Mouse (Mus musculus): ENCODE data around the gene Slc17a7.

Slc17a7 gene

DNA sequence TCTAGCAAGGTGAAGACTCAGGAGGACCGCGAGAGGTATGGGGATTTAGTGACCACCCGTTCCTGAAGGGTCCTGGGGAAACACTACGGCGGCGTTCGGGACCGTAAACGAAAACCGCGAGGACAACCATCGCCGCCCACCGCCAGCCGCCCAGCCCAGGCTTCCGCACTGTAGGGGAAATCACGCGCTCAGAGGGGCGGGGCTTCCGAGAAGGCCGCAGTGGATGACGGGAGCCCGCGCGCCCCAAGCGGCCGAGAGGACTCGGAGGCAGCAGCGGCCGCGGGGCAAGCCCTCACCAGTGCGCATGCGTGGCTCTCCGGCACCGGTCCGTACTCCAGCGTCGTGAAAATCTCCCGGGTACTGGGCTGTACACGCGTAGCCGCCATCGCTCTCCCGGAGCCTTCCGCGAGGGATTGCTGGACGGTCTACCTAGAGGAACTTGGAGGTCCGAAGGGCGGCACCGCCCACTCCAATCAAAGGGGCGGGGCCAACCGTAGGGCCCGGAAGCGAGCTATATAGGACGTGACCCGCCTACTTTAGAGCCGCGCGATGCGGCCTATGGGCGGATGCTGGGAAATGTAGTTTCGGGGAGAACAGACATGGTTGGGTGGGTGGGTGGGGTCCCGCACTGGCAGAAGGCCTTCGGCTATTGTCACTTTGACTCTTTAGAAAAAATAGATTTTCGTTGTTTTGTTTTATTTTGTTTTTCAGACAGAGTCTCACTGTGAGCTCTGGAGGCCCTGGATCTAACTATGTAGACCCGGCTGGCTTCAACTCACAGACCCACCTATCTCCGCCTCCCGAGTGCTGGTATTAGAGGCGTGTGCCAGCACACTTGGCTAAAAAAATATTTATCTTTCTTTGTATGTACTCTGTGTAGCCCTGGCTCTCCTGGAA lies 9.4 kb upstream of the Slc17a7 start, which contains the start of the genes Pih1d1 and Aldh16a1:
TSS of gene Pih1d1 (plus strand) at position 208 of the 897 bp plus-strand sequence.
TSS of gene Aldh16a1 (minus strand) at position 489 of the 897 bp plus-strand sequence.
- DNase-seq (ENCODE audit: low read depth, low spot score) = peak; percentile 98

DNA sequence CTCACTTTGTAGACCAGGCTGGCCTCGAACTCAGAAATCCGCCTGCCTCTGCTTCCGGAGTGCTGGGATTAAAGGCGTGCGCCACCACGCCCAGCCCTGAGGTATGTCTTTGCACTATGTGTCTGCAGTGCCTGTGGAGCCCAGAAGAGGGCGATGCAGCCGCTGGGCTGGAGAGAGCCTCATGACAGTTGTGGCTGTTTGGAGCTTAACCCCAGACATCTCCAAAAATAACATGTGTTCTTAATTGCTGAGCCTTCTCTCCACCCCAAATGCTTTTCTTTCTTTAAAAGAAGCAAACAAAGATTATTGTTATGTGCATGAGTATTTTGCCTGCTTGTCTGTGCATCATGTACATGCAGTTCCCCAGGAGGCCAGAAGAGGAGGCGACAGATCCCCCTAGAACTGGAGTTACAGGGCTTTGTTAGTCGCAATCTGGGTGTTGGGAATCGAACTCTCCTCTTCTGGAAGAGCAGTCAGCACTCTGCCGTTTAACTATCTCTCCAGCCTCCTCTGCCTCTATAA lies 8.7 kb upstream of the Slc17a7 start:
- DNase-seq (ENCODE audit: low read depth, low spot score) = peak; percentile 96

DNA sequence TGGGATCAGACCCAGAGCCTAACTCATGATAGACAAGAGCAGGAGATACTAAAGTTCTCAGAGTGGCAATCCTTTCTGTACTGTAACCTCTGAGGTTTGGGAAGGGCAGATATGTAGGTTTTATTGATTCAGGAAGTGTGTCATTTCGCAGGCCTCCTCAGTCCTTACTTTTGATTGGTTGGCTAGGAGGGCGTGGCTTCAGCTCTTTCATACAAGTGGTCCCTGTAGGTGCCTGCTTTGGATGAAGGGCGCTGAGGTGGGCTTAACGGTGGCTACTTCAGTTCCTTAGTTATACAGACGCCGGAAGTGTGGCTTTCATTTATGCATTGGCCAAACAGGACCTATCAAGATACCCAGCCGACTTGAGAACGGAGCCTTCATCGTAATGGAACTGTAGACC lies 8.2 kb upstream of the Slc17a7 start:
- peak; percentile 86 for DNase-seq (ENCODE audit: low read depth, low spot score)

- DNase-seq (ENCODE audit: low read depth, low spot score) = no peak
Observed at GRCm38 (mm10) chr7:45156206-45156605, 7.5 kb upstream of the Slc17a7 start.

- DNase-seq (ENCODE audit: low read depth, low spot score) = no peak
Observed at GRCm38 (mm10) chr7:45157459-45157858, 6.3 kb upstream of the Slc17a7 start.

DNA sequence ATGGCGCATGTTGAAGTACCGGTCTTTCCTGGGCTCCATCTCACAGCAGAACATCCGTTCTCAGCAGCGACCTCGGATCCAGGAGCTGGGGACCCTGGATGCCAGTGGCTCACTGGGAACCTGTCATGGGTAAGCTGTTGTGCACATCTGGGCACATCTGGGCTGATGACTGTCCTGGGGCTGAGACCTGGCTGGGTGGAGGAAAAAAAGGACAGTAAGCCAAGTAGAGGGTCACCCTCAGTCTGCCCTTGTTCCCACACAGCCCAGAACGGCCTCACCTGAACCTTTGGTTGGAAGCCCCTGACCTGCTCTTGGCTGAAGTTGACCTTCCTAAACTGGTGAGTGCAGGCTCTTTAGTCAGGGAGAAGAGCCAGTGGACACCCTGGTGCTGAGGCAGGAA lies 4.8 kb upstream of the Slc17a7 start:
- DNase-seq (ENCODE audit: low read depth, low spot score) = no peak

GRCm38 (mm10) chr7:45160316-45160800 lies 3.4 kb upstream of the Slc17a7 start:
- DNase-seq (ENCODE audit: low read depth, low spot score) = no peak

DNA sequence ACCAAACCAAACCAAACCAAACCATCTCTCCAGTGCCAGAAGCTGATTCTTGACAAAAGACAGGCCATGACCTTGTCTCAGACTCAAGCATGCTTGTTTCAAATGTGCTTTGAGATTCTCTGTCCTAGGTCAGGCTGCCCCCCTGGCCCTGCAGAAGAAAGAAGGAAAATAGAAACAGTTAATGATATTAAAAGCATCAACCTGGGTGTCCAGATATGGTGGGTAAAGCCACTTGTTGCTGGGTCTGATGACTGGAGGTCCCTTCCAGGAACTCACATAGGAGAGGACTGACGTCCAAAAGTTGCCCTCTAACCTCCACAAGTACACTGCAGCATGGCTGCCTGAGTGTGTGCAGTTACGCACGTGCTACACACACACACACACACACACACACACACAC lies 2.9 kb upstream of the Slc17a7 start:
- DNase-seq (ENCODE audit: low read depth, low spot score) = no peak

DNA sequence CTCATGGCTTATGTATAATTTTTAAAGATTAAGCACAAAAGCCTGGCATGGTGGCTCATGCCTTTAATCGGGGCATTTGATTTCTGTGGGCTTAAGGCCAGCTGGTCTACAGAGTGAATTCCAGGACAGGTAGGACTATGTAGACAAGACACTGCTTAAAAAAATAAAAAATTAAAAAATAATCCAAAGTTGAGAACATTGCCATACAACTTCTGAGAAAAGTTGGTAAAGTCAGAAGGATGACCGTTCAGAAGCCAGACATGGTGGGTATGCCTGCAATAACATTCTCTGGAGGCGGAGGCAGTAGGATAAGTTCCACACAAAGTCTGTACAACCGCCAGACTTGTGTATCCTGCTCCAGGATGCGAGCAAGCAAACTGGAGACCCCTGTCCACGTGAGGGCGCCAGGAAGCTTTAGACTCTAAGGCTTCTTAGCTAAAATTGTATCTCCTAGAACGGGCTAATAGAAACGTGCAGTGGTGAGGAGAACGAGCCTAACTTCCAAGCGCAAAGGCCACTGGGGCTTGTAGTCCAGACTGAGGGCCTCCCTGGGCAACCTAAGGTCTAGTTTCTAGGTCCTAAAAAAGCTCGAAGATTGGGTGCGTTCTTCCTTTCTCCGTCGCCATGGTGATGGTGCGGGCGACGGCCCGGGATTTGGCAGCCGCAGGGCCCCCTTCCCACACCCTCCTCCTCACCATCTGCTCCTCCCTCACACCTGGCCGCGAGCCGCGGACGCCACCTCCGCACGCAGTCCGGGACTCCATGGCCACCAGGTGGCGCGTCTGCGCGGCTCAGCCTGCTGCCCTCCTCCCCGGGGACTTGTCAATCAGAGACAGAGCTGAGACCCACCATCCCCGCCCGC lies 1.9 kb upstream of the Slc17a7 start:
- DNase-seq (ENCODE audit: low read depth, low spot score) = peak; percentile 96

- DNase-seq (ENCODE audit: low read depth, low spot score) = no peak
Observed at GRCm38 (mm10) chr7:45162551-45162950, 1.2 kb upstream of the Slc17a7 start.

DNA sequence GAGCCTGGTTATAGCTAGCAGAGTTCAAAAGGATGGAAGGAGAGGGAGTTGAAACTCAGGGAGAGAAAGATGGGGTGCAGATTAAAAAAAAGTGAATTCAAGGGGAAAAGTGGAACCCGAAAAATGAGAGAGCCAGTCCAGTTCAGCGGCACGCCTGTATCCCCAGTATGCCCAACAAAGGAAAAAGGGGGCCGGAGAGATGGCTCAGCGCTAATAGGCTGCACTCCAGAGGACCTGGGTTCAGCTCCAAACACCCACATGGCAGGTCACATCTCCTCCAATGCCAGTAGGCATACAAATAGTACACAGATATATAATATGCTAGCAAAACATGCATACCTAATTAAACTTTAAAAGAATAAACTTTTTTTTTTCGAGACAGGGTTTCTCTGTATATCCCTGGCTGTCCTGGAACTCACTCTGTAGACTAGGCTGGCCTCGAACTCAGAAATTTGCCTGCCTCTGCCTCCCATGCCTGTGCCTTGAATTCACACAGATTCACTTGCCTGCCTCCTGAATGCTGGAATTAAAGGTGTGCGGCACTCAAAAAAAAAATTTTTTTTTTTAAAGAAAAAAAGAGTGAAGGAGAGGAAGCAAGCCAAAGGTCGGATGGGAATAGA lies 643 bp upstream of the Slc17a7 start:
- no peak for DNase-seq (ENCODE audit: low read depth, low spot score)

DNA sequence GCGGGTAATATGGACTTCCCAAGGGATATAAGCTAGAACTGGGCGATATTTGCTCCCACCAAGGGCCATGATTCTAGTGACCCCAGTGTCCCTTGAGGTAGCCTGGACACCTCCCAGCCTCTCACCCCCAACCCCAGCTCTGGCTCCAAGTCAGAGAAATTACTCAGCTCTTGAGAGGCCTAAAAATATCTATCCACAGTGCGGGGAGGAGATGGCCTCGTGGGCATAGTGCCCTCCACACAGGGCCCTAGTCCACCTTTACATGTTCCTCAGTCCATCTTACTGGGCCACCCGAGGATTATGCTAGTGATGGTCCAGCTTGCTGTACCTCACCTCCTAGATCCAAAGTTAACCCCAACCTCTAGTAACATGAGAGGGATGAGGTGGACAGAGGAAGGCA lies 1.1 kb downstream of the Slc17a7 start:
- no peak for DNase-seq (ENCODE audit: low read depth, low spot score)

DNA sequence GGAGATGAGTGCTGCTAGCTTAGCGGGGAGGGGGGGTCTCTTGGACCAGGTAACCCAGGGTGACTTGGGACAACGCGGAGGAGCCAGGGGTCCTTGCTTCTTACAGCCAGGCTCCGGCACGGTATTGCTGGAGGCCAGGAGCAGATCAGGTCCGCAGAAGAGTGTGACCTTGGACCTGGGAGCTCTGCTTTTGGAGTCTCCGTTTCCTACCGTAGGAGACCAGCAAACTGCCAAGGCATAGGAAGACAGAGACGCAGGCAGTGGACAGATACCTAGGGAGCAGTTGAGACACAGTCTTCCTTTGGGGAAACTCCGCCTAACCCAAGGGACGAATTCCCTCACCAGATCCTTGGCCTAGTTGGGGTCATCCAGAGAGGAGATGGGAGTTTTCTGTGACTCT lies 2.0 kb downstream of the Slc17a7 start:
- no peak for DNase-seq (ENCODE audit: low read depth, low spot score)

- DNase-seq (ENCODE audit: low read depth, low spot score) = no peak
Observed at GRCm38 (mm10) chr7:45166950-45167401, 3.2 kb downstream of the Slc17a7 start.

- no peak for DNase-seq (ENCODE audit: low read depth, low spot score)
Observed at GRCm38 (mm10) chr7:45167761-45168445, 4.2 kb downstream of the Slc17a7 start.

DNA sequence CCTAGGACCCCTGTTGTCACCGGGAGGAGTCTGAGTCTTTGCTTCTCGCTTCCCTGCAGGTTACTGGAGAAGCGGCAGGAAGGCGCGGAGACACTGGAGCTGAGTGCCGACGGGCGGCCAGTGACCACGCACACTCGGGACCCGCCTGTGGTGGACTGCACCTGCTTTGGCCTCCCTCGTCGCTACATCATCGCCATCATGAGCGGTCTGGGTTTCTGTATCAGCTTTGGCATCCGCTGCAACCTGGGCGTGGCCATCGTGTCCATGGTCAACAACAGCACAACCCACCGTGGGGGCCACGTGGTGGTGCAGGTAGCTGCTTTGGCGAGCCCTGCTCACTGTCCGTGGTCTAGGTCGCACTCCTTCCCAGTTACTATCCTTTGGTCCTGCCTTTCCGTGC lies 4.9 kb downstream of the Slc17a7 start:
- no peak for DNase-seq (ENCODE audit: low read depth, low spot score)

DNA sequence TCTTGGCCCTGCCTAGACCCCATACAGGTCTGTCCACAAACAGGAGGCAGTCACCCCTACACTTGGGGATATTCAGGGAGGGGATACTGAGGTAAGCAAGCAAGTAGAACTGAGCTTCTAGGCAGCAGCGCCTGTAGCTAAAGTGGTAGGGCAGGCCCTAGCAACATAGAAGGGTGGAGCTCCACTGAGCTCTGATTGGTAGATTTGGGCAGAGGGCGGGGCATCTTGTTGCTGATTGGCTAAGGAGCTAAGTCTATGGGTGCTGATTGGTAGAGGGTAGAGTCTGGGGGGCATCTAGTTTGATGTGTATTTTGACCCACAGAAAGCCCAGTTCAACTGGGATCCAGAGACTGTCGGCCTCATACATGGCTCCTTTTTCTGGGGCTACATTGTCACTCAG lies 5.7 kb downstream of the Slc17a7 start:
- DNase-seq (ENCODE audit: low read depth, low spot score) = no peak

GRCm38 (mm10) chr7:45172974-45173373 lies 9.2 kb downstream of the Slc17a7 start:
- peak; percentile 75 for DNase-seq (ENCODE audit: low read depth, low spot score)

- peak; percentile 78 for DNase-seq (ENCODE audit: low read depth, low spot score)
Observed at GRCm38 (mm10) chr7:45173772-45174171, 10.0 kb downstream of the Slc17a7 start.

- DNase-seq (ENCODE audit: low read depth, low spot score) = peak; percentile 37
Observed at GRCm38 (mm10) chr7:45174567-45175280, 11.0 kb downstream of the Slc17a7 start.
